Mouse (Mus musculus) hindbrain, embryonic 12.5 days (tissue): Measurements from ENCODE around the gene Fhad1. TPM values are rescaled to one million over a fixed set of nuclear protein-coding genes. Genes with fewer than 3 reads are reported as not detected.
"Not testable (repeated sequence)": the region's sequence is repeated elsewhere in the genome, so short reads cannot be mapped to it uniquely, and the experiment has no call there.

Source experiments
- ATAC-seq: fragments of 200-750 bp; cut with Nextera tagmentation; 2 replicates; pipeline ENCODE4 v1.8.0; 2017; ENCODE audit warnings: moderate TSS enrichment; ENCODE audit not compliant: low FRiP score
- H3K27ac ChIP-seq: fragments of 300-500 bp; sonication (generic); 2 replicates; pipeline ENCODE4 v1.5.1; 2016; ENCODE audit warnings: mild to moderate bottlenecking
- H3K27me3 ChIP-seq: fragments of 300-500 bp; sonication (generic); 2 replicates; pipeline ENCODE4 v1.6.1; 2016; ENCODE audit warnings: mild to moderate bottlenecking
- H3K36me3 ChIP-seq: fragments of 300-500 bp; sonication (generic); 2 replicates; pipeline ENCODE4 v1.6.1; 2016; ENCODE audit warnings: mild to moderate bottlenecking
- H3K4me1 ChIP-seq: fragments of 300-500 bp; sonication (generic); 2 replicates; pipeline ENCODE4 v1.6.1; 2016
- H3K4me2 ChIP-seq: fragments of 300-500 bp; sonication (generic); replicated peaks from 2 replicates; pipeline ENCODE4 v1.6.1; 2016; ENCODE audit warnings: mild to moderate bottlenecking
- H3K4me3 ChIP-seq: fragments of 300-500 bp; sonication (generic); 2 replicates; pipeline ENCODE4 v1.5.1; 2016; ENCODE audit warnings: mild to moderate bottlenecking
- H3K9ac ChIP-seq: fragments of 300-500 bp; sonication (generic); 2 replicates; pipeline ENCODE4 v1.6.1; 2016; ENCODE audit warnings: mild to moderate bottlenecking, moderate library complexity
- H3K9me3 ChIP-seq: fragments of 300-500 bp; sonication (generic); replicated peaks from 2 replicates; pipeline ENCODE4 v1.6.1; 2016; ENCODE audit warnings: mild to moderate bottlenecking
- WGBS: fragments of 180-500 bp; shearing (Covaris S2); methylation state at CpG from one replicate; pipeline ENCODE4 v1.1.7; 2016; 5-methylcytosine and 5-hydroxymethylcytosine counted together
- polyA plus RNA-seq: library from polyadenylated mRNA; unstranded; fragments of >200 nt; fragmentation: Nextera tagmentation; extraction: Ambion mirVana; gene quantifications from 2 replicates; pipeline ENCODE4 v1.2.1, GENCODE M21; 2016

Gene Fhad1
- polyA plus RNA-seq, 1 experiment from 2014 or later, result 6.2 TPM

DNA sequence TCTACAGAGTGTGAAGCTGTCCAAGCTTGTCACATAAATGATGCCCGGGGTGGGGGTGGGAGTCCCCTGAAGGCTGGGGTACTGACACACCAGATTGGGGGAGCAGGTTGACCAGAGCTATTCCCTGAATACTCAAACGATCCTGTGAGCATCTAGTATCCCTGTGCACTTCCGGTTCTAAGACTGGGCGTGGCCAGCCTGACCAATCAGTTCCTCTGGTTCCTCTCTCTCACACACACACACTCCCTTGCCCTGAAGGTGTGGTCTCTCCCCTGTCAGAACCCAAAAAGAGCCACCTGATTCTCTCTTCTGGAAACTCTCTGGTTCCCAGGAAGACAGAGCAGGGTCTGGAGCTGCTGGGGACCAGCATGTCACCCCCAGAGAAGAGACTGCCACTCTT is 38.4 kb upstream of the Fhad1 start:
- no peak overlapping the region for H3K4me3 ChIP-seq
- H3K4me2 ChIP-seq, result no peak overlapping the region
- H3K4me1 ChIP-seq, result peaks cover 3% of the 10 kb centered on the region
- H3K9me3 ChIP-seq, result no peaks in the 10 kb centered on the region
- H3K36me3 ChIP-seq, result no peaks in the 10 kb centered on the region
- H3K9ac ChIP-seq, result no peak overlapping the region
- no peak for ATAC-seq
- H3K27ac ChIP-seq, result no peak overlapping the region
- 68% methylated on average over 4 of the region's 4 CpGs for WGBS
- H3K27me3 ChIP-seq, result no peaks in the 10 kb centered on the region

DNA sequence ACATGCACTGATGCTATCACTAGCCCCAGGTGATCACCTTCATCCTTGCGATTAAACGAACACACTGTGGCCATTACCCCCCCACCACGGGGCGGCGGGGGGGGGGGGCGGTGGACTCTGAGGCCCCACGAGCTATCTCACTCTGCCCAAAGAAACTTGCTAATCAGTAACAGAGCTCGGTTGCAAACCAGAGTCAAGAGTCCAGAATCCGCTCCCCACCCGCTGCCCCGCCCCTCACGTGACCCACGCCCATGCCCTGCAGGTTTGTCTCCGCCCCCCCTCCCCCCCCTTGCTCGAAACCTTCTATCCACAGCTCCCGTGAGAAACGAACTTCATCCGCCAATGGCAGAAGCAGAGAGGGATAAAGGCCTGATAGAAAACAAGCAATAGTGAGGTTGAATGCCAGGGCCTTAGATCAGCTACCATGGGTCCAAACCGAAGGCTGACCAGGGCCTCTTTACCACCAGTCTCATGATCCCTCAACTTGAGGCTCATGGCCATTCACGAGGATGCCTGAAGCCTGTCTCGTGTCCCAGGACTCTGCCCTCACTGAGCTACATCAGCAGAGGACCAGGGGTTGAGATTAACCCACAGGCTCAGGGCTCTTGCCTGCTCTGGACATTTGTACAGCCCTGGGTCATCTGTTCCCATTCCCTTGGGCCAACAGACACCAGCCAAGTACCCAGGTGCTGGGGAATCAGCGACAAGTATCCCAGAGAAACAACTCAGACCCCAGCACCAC is 37.7 kb upstream of the Fhad1 start:
- Histone ChIP-seq H3K9me3 (no peaks in the 10 kb centered on the region), H3K4me1 (peaks cover 6% of the 10 kb centered on the region), H3K4me2 (no peak overlapping the region), H3K36me3 (no peaks in the 10 kb centered on the region), H3K9ac (no peak overlapping the region), H3K27me3 (no peaks in the 10 kb centered on the region), H3K4me3 (no peak overlapping the region), H3K27ac (no peak overlapping the region)
- ATAC-seq, result no peak
- WGBS, result 52% methylated on average over 21 of the region's 22 CpGs

DNA sequence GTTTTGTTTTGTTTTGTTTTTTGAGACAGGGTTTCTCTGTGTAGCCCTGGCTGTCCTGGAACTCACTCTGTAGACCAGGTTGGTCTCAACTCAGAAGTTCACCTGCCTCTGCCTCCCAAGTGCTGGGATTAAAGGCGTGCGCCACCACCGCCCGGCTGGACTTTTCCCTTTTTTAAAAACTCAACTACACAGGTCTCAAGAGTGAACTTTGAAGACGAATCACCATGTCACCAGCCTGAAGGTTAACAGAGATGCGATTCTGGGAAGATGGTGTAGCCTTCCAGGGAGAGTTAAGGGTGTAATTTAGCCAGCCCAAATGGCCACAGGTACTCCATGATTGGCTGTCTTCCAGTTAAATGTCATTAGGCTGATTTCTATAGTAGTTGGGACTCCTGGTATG is 37.0 kb upstream of the Fhad1 start:
- H3K4me1 ChIP-seq, H3K9me3 ChIP-seq, H3K36me3 ChIP-seq, ATAC-seq, H3K27me3 ChIP-seq, H3K27ac ChIP-seq, H3K9ac ChIP-seq, H3K4me2 ChIP-seq, H3K4me3 ChIP-seq: not testable (repeated sequence)
- WGBS, result 95% methylated on average over 6 of the region's 6 CpGs

DNA sequence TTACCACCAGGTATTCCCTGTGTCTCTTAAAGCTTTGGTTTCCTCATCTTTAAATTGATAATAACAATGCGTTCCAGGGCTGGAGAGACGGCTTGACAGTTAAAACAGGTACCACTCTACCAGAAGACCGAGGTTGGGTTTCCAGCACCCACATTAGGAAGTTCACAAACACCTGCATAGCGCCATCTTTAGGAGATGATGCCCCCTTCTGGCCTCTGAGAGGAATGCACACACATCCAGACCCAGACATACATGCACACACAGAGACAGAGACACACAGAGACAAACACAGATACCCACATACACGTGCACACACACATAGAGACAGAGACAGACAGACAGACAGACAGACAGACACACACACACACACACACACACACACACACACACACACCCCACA is 35.1 kb upstream of the Fhad1 start:
- H3K27ac ChIP-seq, result no peak overlapping the region
- no peak overlapping the region for H3K4me3 ChIP-seq
- H3K9ac ChIP-seq, result no peak overlapping the region
- no peak overlapping the region for H3K4me2 ChIP-seq
- H3K9me3 ChIP-seq, result no peaks in the 10 kb centered on the region
- peaks cover 6% of the 10 kb centered on the region for H3K4me1 ChIP-seq
- H3K27me3 ChIP-seq, result no peaks in the 10 kb centered on the region
- H3K36me3 ChIP-seq, result no peaks in the 10 kb centered on the region
- no peak for ATAC-seq
- WGBS, result 95% methylated on average over 5 of the region's 5 CpGs

DNA sequence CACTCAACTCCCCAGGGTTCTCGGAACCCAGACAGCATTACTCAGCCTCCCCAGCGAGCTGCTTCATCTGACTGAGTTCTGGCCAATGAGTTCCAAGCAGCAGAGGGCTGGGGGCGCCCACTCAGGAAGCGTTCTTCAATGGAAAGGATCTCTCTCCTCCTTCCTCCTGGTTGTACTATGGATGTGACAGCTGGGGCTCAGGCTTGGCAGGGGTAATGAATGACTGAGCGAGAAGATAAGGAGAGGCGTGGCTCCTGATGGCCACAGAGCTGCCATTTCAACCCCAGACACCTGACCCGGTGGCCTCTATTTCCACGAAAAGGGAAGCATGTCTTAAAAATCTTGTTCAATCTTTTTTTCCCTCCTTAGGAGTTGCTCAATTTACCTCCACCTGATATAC is 33.5 kb upstream of the Fhad1 start:
- H3K4me2 ChIP-seq, result no peak overlapping the region
- H3K9ac ChIP-seq, result no peak overlapping the region
- no peak overlapping the region for H3K4me3 ChIP-seq
- peaks cover 14% of the 10 kb centered on the region for H3K4me1 ChIP-seq
- H3K27me3 ChIP-seq, result no peaks in the 10 kb centered on the region
- WGBS, result 66% methylated on average over 8 of the region's 8 CpGs
- H3K36me3 ChIP-seq, result no peaks in the 10 kb centered on the region
- no peaks in the 10 kb centered on the region for H3K9me3 ChIP-seq
- H3K27ac ChIP-seq, result no peak overlapping the region
- ATAC-seq, result no peak

DNA sequence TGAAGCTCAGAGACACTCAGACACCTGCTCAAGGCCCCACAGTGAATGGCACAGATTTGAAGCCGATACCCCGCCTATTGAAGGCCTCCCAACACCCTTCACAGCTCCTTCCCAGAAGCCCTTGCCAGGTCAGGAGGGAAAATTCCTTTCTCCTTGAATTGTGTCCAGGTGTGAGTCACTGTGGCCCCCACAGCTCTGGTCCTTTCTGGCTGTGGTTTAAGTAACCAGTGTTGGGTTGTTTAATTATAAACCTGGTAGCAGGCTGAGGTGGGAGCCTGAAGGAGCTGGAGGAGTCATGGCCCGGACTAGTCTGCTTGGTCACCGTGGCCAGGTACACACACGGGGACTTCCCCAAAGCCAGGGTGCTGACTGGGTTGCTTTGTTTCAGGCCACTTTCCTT is 32.1 kb upstream of the Fhad1 start:
- Histone ChIP-seq H3K27me3 (no peaks in the 10 kb centered on the region), H3K4me1 (peaks cover 12% of the 10 kb centered on the region), H3K9me3 (no peaks in the 10 kb centered on the region), H3K4me3 (no peak overlapping the region), H3K27ac (no peak overlapping the region), H3K9ac (no peak overlapping the region), H3K36me3 (no peaks in the 10 kb centered on the region), H3K4me2 (no peak overlapping the region)
- 91% methylated on average over 5 of the region's 5 CpGs for WGBS
- no peak for ATAC-seq

DNA sequence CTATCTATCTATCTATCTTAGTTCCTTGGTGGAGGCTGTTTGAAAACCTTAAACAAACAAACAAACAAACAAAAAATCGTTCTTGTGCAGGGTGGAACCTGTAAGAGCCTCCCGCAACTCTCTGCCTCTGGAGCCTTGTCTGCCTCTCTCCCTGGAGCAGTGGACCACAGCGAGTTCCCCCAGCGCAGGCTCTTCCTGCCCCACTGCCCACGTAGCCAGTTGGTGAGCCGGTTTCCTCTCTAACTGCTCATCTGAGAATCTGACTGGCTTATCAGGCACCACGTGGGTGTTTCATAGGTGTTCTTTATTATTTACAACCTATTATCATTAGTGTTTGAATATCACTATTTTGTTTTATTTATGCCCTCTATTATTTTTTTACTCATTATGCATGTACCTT is 31.6 kb upstream of the Fhad1 start:
- Histone ChIP-seq H3K27ac (no peak overlapping the region), H3K4me1 (peaks cover 14% of the 10 kb centered on the region), H3K4me3 (no peak overlapping the region), H3K36me3 (no peaks in the 10 kb centered on the region), H3K27me3 (no peaks in the 10 kb centered on the region), H3K4me2 (no peak overlapping the region), H3K9ac (no peak overlapping the region), H3K9me3 (no peaks in the 10 kb centered on the region)
- no peak for ATAC-seq
- WGBS, result 88% methylated on average over 7 of the region's 7 CpGs

DNA sequence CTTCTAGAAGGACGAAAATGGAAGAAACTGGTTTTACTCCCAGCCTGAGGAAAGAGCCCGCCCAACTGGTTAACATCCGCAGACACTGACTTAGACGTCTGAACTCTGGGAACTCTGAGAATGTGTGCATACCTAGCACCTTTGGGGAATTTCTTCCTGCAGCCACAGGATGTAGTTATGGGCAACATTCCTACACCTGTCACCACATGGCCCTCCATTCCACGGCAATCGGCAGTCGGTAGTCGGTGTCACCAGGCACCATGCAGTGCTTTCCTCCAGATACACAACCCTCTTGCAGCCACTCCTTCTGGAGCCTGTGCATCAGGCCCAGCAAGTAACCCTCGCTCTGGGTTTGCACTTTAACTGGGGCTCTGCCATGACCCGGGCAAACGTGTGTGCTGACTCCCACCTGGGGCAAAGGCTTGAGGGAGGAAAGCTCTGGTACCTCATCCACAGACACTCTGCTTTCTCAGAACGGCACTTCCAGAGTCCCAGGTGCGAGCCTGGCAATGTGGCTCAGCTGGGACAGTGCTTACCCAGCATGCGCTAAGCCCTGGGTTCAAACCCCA is 30.8 kb upstream of the Fhad1 start:
- Histone ChIP-seq H3K9me3 (no peaks in the 10 kb centered on the region), H3K27ac (no peak overlapping the region), H3K4me1 (peaks cover 15% of the 10 kb centered on the region), H3K36me3 (no peaks in the 10 kb centered on the region), H3K4me3 (no peak overlapping the region), H3K27me3 (no peaks in the 10 kb centered on the region), H3K4me2 (no peak overlapping the region), H3K9ac (no peak overlapping the region)
- ATAC-seq, result no peak
- 74% methylated on average over 14 of the region's 14 CpGs for WGBS

DNA sequence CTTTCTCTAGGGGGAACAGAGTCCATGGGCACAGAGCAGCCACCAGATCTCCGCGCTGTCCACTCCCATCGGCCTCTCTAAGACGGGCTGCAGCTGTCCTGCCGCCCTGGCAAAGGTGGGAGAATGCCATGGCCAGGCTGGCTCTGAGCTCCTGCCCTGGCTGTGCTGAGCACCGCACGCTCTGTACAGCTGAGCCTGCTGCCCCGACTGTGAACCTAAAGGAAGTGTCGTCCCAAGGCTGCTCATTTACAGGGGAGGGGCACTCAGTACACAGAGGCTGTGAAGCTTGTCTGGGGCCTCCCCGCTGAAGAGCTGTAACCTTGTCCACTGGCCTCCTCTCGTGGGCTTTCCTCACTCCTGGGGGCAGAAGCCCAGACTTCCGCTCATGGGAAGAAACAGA is 29.6 kb upstream of the Fhad1 start:
- no peak overlapping the region for H3K4me3 ChIP-seq
- WGBS, result 65% methylated on average over 12 of the region's 12 CpGs
- H3K27me3 ChIP-seq, result no peaks in the 10 kb centered on the region
- no peaks in the 10 kb centered on the region for H3K9me3 ChIP-seq
- H3K4me1 ChIP-seq, result peaks cover 15% of the 10 kb centered on the region
- H3K36me3 ChIP-seq, result no peaks in the 10 kb centered on the region
- H3K27ac ChIP-seq, result no peak overlapping the region
- no peak overlapping the region; the same call in 1 of the 2 replicates for H3K9ac ChIP-seq
- no peak for ATAC-seq
- no peak overlapping the region for H3K4me2 ChIP-seq

DNA sequence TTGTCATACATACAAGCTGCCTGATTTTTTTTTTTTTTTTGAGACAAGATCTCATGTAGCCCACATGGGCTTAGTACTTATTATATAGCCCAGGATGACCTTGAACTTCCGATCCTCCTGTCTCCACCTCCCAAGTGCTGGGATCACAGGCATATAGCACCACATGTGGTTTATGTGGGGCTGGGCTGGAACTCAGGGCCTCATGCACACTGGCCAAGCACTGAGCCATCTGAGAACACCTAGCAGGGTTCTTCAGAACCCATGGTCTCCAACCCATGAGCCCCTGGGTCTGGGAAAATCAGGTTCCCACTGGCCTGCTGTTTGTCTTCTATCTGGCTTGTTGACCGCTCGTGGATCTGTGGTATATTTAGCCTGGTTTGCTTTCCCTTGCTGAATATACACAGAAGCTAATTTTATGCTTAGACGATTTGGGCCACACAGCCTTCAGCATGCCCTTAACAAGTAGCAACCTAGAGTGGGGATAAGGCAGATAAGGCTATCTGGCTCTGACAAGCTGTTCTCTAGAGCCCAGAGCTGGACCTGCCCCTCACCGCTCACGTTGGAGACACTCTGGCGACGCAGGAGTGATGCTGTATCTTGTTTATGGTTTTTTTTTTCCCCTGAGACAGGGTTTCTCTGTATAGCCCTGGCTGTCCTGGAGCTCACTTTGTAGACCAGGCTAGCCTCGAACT is 24.9 kb upstream of the Fhad1 start:
- H3K4me2 ChIP-seq, result no peak overlapping the region
- no peak overlapping the region for H3K27ac ChIP-seq
- no peaks in the 10 kb centered on the region for H3K36me3 ChIP-seq
- no peak overlapping the region for H3K4me3 ChIP-seq
- no peak for ATAC-seq
- 87% methylated on average over 9 of the region's 9 CpGs for WGBS
- H3K27me3 ChIP-seq, result no peaks in the 10 kb centered on the region
- H3K9me3 ChIP-seq, result no peaks in the 10 kb centered on the region
- H3K4me1 ChIP-seq, result peaks cover 15% of the 10 kb centered on the region
- H3K9ac ChIP-seq, result no peak overlapping the region

DNA sequence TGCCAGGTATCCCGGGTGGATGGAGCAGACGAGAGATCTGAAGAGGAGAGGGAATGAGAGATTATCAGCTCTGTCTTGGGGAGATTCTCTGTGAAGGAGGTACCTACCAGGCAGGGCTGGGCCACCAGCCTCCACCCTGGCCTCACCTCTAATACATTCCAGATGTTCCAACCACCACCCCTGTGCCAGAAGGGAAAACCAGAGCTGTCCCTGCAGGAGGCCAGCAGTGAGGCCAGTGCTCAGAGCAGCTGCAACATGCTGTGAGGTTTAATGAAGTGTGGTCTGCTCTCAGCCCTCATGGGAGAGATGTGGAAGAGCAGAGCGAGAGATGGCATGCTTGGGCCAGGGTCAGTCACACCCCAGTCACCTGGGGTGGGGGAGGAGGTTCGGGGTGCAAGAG is 23.0 kb upstream of the Fhad1 start:
- no peak overlapping the region for H3K27ac ChIP-seq
- H3K4me3 ChIP-seq, result no peak overlapping the region
- H3K9ac ChIP-seq, result no peak overlapping the region
- WGBS, result 55% methylated on average over 4 of the region's 4 CpGs
- no peaks in the 10 kb centered on the region for H3K36me3 ChIP-seq
- H3K4me1 ChIP-seq, result peaks cover 8% of the 10 kb centered on the region
- H3K27me3 ChIP-seq, result no peaks in the 10 kb centered on the region
- H3K9me3 ChIP-seq, result no peaks in the 10 kb centered on the region
- ATAC-seq, result no peak
- no peak overlapping the region for H3K4me2 ChIP-seq

DNA sequence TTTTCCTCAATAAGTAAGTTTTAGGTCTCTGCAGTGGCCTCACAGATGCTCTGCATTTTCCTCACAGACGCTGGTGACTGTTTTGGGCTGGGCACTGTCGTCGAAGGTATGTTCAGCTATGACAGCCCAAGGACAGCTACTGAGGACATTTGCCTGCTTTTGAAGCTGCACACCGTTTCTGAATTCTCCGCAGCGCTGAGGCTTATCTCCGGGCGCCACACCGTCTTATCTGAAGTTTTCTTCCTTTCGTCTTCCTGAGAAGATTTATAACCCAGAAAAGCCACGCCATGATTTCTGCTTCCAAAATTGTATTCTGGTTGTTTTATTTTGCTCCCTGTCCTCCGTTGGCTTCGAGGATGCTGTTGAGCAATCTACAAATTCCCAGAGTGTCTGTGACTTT is 13.7 kb upstream of the Fhad1 start:
- ATAC-seq, result no peak
- 92% methylated on average over 13 of the region's 13 CpGs for WGBS
- Histone ChIP-seq H3K27me3 (no peaks in the 10 kb centered on the region), H3K4me3 (no peak overlapping the region), H3K27ac (no peak overlapping the region), H3K9me3 (no peaks in the 10 kb centered on the region), H3K4me2 (no peak overlapping the region), H3K4me1 (no peaks in the 10 kb centered on the region), H3K9ac (no peak overlapping the region), H3K36me3 (no peaks in the 10 kb centered on the region)

DNA sequence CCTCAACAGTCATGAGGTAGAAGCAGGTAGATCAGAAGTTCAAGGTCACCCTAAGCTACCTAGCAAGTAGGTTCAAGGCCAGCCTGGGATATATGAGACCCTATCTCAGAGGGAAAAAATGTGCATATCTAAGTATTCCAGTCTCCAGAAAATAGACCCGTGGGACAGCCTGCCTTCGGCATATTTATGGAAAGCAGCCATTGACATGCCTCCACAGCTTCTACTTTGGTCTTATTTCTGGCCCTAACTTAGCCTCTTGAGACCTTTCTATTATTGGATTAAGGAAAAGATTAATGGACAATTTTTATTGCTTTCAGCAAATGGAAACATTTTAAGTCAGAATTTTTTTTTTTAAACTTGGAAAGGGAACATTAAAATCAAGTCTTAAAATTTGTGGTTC is 12.1 kb upstream of the Fhad1 start:
- no peaks in the 10 kb centered on the region for H3K27me3 ChIP-seq
- H3K9me3 ChIP-seq, result no peaks in the 10 kb centered on the region
- H3K4me1 ChIP-seq, result no peaks in the 10 kb centered on the region
- no peak overlapping the region for H3K4me2 ChIP-seq
- H3K27ac ChIP-seq, result no peak overlapping the region
- H3K4me3 ChIP-seq, result no peak overlapping the region
- no peak overlapping the region for H3K9ac ChIP-seq
- no peak for ATAC-seq
- no peaks in the 10 kb centered on the region for H3K36me3 ChIP-seq
- 77% methylated on average over 2 of the region's 2 CpGs for WGBS
